Mouse (Mus musculus) ES-E14 (cell line): ENCODE measurements at regions not wholly inside any gene's neighbourhood (a gene's known extent, or its start where the extent isn't known, plus 50 kb on each side); places are given as distances from the start of the nearest gene placed in this dataset.

Source experiments
- HCFC1 ChIP-seq: IDR thresholded peaks from 2 replicates; pipeline ENCODE4 v1.6.1; 2012; ENCODE audit warnings: low read length, inconsistent platforms, borderline replicate concordance; ENCODE audit not compliant: insufficient read depth
- MAFK ChIP-seq: IDR thresholded peaks from 2 replicates; pipeline ENCODE4 v1.6.1; 2014; ENCODE audit warnings: mild to moderate bottlenecking, low read depth, low read length, inconsistent platforms; ENCODE audit not compliant: insufficient read depth
- ZC3H11A ChIP-seq: IDR thresholded peaks from 2 replicates; pipeline ENCODE4 v1.6.1; 2012; ENCODE audit warnings: low read depth, mild to moderate bottlenecking, inconsistent platforms, low read length, borderline replicate concordance
- ZNF384 ChIP-seq: IDR thresholded peaks from 2 replicates; pipeline ENCODE4 v1.6.1; 2012; ENCODE audit warnings: low read depth, low read length, inconsistent platforms

- no peak for TF ChIP-seq MAFK
- TF ChIP-seq ZC3H11A: no peak
- no peak for TF ChIP-seq HCFC1
- no peak for TF ChIP-seq ZNF384
Measured at GRCm38 (mm10) chr14:102516765-102517164, 465.7 kb downstream of the Kctd12 start.
